Mouse (Mus musculus) ES-E14 (cell line): ENCODE measurements at regions not wholly inside any gene's neighbourhood (a gene's known extent, or its start where the extent isn't known, plus 50 kb on each side); places are given as distances from the start of the nearest gene placed in this dataset.

Source experiments
- CHD2 ChIP-seq: IDR thresholded peaks from 2 replicates; pipeline ENCODE4 v1.6.1; 2014; ENCODE audit warnings: mild to moderate bottlenecking, low read depth, low read length, inconsistent platforms
- HCFC1 ChIP-seq: IDR thresholded peaks from 2 replicates; pipeline ENCODE4 v1.6.1; 2012; ENCODE audit warnings: low read length, inconsistent platforms, borderline replicate concordance; ENCODE audit not compliant: insufficient read depth
- MAFK ChIP-seq: IDR thresholded peaks from 2 replicates; pipeline ENCODE4 v1.6.1; 2014; ENCODE audit warnings: mild to moderate bottlenecking, low read depth, low read length, inconsistent platforms; ENCODE audit not compliant: insufficient read depth
- ZC3H11A ChIP-seq: IDR thresholded peaks from 2 replicates; pipeline ENCODE4 v1.6.1; 2012; ENCODE audit warnings: low read depth, mild to moderate bottlenecking, inconsistent platforms, low read length, borderline replicate concordance
- ZNF384 ChIP-seq: IDR thresholded peaks from 2 replicates; pipeline ENCODE4 v1.6.1; 2012; ENCODE audit warnings: low read depth, low read length, inconsistent platforms

DNA sequence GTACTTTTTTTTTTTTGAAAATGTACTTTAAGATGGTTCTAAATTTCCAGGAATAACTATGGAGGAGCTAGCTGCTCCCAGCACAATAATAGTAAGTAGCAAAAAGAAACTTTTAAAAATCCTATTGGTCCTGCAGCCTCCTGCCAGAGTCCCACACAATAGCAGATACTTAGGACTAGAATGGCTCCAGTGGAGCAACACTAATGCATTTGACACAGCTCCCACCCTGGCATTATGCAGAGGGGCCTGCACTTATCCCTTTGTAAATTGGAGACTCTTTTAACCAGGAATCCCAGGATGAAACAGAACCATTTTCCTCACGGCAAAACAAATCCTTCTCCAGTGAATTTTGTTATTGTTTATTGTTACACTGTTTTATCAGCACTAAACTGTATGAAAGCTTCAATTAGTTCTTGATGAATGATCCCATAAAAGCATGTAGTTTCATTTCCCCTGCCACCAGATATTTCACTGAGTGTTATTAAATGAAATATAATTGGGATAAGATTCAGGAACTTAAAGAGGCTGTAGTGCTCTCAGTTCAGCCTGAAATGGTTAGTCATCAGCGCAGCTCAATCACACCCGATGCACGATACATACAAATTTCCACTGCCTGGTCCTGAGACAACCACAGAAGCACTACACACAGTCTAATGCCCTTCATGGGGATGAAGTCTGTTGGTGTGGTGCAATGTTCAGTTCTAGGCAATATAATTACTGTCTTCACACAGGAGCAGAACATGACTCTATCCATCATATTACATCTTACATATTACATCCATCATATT, 708.6 kb upstream of the Mms22l start:
- TF ChIP-seq CHD2 (no peak), ZNF384 (no peak), ZC3H11A (no peak), MAFK (no peak), HCFC1 (no peak)
